Mouse (Mus musculus): ENCODE results near the gene Abcb9.

The Abcb9 gene

DNA sequence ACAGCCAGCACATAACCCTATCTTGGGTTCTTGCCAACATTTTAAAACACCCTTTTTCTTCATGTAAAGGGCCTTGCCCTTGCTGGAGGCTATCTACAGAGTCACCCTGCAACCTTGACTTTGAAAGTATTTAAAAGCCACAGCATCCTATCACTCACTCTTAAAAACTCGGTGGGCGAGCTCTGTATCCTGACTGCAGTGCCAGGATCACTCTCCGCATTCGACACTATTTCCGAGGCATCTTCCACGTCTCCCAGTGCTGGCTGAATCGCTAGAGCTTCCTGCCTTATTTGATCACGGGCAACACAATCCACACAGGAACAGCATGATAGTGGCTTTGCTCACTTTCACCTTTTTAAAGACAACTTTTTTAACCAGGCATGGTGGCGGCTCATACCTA, 77.7 kb downstream of the Abcb9 start:
- in situ Hi-C loops (cut with MboI; ENCODE audit: low sequenced_read_pairs), result no loop called here

- in situ Hi-C loops (cut with MboI; ENCODE audit: low sequenced_read_pairs), result no loop called here
Observed at GRCm38 (mm10) chr5:124016291-124016821, 79.2 kb downstream of the Abcb9 start.

DNA sequence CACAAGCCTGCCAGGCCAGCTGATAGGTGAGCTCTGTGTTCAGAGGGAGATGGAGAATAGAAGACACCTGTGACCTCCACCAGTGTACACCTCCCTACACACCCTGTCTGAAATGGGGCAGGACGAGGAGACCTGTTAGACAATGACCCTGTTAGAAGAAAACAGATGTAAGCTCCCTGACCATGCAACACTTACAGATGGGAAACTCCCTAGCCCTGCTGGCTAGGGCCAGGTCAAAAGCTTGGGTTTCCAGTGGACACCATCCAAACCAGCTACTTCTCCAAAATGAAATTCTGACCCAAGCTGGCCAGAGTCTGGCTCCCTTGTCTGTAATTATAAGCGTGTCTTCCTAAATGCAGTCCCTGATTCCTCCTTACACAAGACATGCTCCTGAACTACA, 79.9 kb downstream of the Abcb9 start:
- in situ Hi-C loops (cut with MboI; ENCODE audit: low sequenced_read_pairs), result no loop called here

GRCm38 (mm10) chr5:124014791-124015251, 80.8 kb downstream of the Abcb9 start:
- in situ Hi-C loops (cut with MboI; ENCODE audit: low sequenced_read_pairs), result no loop called here

- in situ Hi-C loops (cut with MboI; ENCODE audit: low sequenced_read_pairs), result no loop called here
Observed at GRCm38 (mm10) chr5:124014180-124014579, 81.4 kb downstream of the Abcb9 start.

DNA sequence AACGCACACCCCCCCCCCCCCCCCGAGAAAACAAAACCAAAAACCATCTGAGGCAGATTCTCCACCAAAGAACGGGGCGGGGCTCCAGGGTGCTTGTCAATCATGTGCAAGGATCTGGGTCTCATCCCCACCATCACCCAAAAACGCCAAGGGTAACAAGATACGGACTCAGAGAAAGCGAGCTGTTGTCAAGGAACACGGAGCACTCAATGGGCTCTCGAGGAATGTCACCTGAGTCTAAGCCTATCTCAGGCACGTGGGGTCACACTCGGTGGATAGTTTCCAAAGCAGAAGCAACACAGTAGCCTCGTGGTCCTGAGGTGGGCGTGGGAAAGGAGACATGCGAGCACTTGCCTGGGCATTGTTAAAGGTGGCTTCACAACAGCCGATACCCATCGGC, 81.9 kb downstream of the Abcb9 start:
- in situ Hi-C loops (cut with MboI; ENCODE audit: low sequenced_read_pairs), result no loop called here

DNA sequence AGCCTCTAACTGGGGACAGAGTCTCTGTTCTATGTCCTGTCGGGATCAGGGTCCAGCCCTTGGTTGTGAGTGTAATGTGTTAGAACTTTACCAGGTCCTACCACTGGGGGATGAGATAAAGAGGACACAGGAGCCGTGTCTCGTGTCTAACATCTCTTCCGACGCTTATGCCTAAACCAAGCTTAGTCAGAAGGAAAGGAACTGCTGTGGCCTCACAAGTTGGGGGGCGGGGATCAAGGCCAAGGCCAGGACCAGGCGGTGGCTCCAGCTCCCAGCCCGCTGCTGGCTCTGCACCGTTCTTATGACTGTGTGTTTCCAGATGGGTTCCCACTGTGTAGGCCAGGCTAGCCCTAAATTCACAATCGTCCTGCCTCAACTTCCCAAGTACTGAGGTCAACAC, 82.7 kb downstream of the Abcb9 start:
- in situ Hi-C loops (cut with MboI; ENCODE audit: low sequenced_read_pairs), result no loop called here

DNA sequence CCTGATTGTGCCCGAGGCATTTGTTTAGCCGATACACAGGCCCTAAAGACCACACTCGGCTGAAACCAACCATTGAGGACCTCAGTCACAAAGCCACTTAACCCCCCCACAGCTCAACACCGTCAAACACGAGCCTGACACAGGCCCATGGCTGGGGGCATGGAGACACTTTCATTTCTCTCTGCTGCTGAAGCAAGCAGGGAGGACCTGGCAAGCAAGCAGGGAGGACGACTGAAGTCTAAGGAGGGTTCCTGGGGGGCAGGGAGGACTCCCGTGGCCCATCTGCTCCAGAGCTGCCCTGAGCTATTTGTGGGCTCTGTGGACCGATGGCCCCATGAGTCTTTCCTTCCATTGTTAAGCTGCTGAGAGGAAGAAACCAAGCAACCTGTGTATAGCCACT, 83.7 kb downstream of the Abcb9 start:
- in situ Hi-C loops (cut with MboI; ENCODE audit: low sequenced_read_pairs), result no loop called here
